Mouse (Mus musculus): ENCODE data around the gene Fam181b.

DNA sequence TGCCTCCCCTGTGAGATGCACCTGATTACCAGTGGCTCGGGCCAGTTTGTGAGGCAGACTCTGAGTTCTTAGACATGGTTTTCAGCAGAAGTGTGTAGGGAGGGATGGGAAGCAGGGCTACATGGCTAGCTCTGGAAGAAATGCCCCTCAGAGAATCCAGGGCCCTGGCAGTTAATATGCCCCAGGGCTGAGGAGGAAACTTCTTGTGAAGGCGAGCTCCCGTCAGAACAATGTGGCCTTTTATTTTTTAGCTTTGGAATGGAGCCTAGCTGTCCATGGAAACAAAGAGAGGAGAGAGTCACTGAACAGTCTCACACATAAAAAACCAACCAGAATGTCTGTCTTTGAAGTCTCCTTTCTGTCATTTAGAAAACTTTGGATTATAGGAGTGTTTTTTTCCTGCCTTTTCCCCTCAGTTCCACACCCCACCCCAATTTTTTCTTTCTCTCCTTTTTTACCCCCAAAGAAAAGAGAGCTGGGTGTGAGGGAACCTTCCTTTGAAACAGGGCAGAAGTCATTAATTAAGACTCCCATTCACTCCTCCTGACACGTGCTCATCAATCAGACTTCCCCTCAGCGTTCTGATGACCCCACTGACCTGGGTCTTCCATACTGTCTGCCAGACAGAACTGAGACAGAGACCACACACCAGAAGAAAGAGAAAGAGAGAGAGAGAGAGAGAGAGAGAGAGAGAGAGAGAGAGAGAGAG lies 41.7 kb upstream of the Fam181b start:
- TF ChIP-seq POLR2A (IDR thresholded peaks at IDR 0.05; ENCODE audit: low read depth, low read length) (no peak), CTCF (IDR thresholded peaks at IDR 0.05; ENCODE audit: borderline replicate concordance, insufficient read depth, low read length) (no peak)

All from embryonic fibroblast, embryonic 13.5 days (primary cell).